Mouse (Mus musculus) limb, embryonic 14.5 days (tissue): Measurements from ENCODE around the gene Iqgap3. TPM values are rescaled to one million over a fixed set of nuclear protein-coding genes. Genes with fewer than 3 reads are reported as not detected.

Experiments
- ATAC-seq: fragments of 200-750 bp; cut with Nextera tagmentation; 2 replicates; pipeline ENCODE4 v1.8.0; 2017; ENCODE audit warnings: low read depth, moderate number of reproducible peaks, moderate TSS enrichment; ENCODE audit not compliant: low FRiP score
- DNase-seq: peaks from one replicate; pipeline ENCODE4 v3.0.0-alpha.2; 2015; ENCODE audit warnings: low spot score
- H3K27ac ChIP-seq: fragments of 300-500 bp; sonication (generic); replicated peaks from 2 replicates; pipeline ENCODE4 v1.5.1; 2014; ENCODE audit warnings: low read depth, mild to moderate bottlenecking, low read length, moderate library complexity, mixed read lengths
- H3K27me3 ChIP-seq: fragments of 300-500 bp; sonication (generic); 2 replicates; pipeline ENCODE4 v1.6.1; 2014; ENCODE audit warnings: low read length, mixed read lengths; ENCODE audit not compliant: control insufficient read depth, insufficient read depth
- H3K36me3 ChIP-seq: fragments of 300-500 bp; sonication (generic); 2 replicates; pipeline ENCODE4 v1.6.1; 2014; ENCODE audit warnings: mild to moderate bottlenecking, low read length, moderate library complexity, mixed read lengths; ENCODE audit not compliant: control insufficient read depth, insufficient read depth
- H3K4me1 ChIP-seq: fragments of 300-500 bp; sonication (generic); 2 replicates; pipeline ENCODE4 v1.6.1; 2014; ENCODE audit warnings: antibody characterized with exemption, low read length, mixed read lengths; ENCODE audit not compliant: control insufficient read depth, insufficient read depth
- H3K4me2 ChIP-seq: fragments of 300-500 bp; sonication (generic); replicated peaks from 2 replicates; pipeline ENCODE4 v1.6.1; 2014; ENCODE audit warnings: low read depth, mild to moderate bottlenecking, low read length, moderate library complexity; ENCODE audit not compliant: severe bottlenecking
- H3K4me3 ChIP-seq: fragments of 300-500 bp; sonication (generic); replicated peaks from 2 replicates; pipeline ENCODE4 v1.5.1; 2014; ENCODE audit warnings: low read length
- H3K9ac ChIP-seq: fragments of 300-500 bp; sonication (generic); 2 replicates; pipeline ENCODE4 v1.6.1; 2014; ENCODE audit warnings: mild to moderate bottlenecking, low read depth, low read length, moderate library complexity; ENCODE audit not compliant: severe bottlenecking
- H3K9me3 ChIP-seq: fragments of 300-500 bp; sonication (generic); 2 replicates; pipeline ENCODE4 v1.6.1; 2016; ENCODE audit warnings: low read length; ENCODE audit not compliant: control insufficient read depth
- POLR2A ChIP-seq: fragments of 200-500 bp; IDR thresholded peaks from 2 replicates; pipeline ENCODE4 v1.8.0; 2012; ENCODE audit warnings: inconsistent platforms, mild to moderate bottlenecking, moderate library complexity, borderline replicate concordance; ENCODE audit not compliant: insufficient read depth, insufficient read length; ENCODE audit errors: extremely low read depth
- WGBS: fragments of 180-500 bp; shearing (Covaris S2); extraction: QIAGEN DNeasy Blood & Tissue Kit; methylation state at CpG from one replicate; pipeline ENCODE4 v1.1.7; 2014; 5-methylcytosine and 5-hydroxymethylcytosine counted together
- polyA plus RNA-seq, 2 experiments: library from polyadenylated mRNA; depleted of rRNA in 1 of 2; stranded (reverse) in 1 of 2; unstranded in 1 of 2; fragments of >200 nt; fragmentation: Nextera tagmentation in 1 of 2; extraction: Ambion mirVana in 1 of 2; gene quantifications; 2 replicates each; pipeline versions ENCODE4 v1.2.1 to v1.2.3; 2012 to 2014

Gene Iqgap3
- polyA plus RNA-seq, 2 experiments, result 21.0 to 38.8 TPM

DNA sequence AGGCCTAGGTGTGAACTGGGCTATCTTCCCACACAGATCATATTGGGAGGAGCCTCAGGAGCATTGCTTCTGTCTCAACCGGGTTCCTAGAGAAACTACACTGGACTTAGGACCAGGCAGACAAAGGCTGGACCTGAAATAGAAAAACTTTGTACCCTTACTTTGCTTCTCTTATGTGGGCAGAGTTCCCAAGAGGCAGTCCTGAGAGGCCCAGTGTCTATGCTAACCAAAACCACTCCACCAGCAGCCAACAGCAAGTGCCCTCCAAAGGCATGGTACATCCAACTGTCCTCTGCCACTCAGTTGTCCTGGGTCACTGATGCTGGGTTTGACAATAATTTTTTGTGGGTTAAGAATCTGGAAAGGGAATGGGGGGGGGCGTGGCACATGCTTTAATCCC is 50.7 kb downstream of the Iqgap3 start:
- Histone ChIP-seq H3K27me3 (no peaks in the 10 kb centered on the region), H3K4me2 (no peak overlapping the region), H3K9me3 (no peaks in the 10 kb centered on the region), H3K27ac (no peak overlapping the region), H3K4me1 (peaks cover 3% of the 10 kb centered on the region; the same call in 1 of the 2 replicates), H3K4me3 (no peak overlapping the region), H3K9ac (no peak overlapping the region), H3K36me3 (no peaks in the 10 kb centered on the region)
- no peak for DNase-seq
- ATAC-seq, result no peak
- no peak for TF ChIP-seq POLR2A
- WGBS, result 72% methylated on average over 2 of the region's 2 CpGs

DNA sequence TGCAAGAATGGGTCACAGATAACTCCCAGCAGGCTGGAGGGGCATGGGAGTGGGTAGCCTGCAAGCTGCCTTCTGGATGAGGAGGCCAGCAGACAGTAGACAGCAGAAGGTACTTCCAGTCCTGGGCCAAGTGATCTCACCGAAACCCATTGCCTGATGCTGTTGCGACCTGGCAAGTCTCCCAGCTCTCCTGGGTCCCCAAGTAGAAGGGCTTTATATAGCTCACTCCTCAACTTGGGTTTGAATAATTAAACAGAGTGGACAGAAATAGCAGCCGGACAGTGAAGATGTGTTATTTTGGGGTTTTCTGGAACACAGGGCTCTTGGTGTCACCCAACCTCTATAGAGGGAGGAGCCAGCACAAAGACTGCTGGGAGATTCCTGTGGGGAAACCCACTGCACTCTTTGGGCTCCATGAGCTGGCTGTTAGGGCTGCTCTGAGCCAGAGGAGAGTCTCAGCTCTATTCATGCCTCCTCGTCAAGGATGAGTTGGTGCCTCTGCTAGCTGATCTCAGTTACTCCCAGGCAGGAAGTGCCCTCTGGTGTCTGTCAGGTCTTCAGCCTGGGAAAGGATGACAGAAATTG is 51.5 kb downstream of the Iqgap3 start:
- no peak for TF ChIP-seq POLR2A
- no peak for ATAC-seq
- no peak overlapping the region for H3K9ac ChIP-seq

DNA sequence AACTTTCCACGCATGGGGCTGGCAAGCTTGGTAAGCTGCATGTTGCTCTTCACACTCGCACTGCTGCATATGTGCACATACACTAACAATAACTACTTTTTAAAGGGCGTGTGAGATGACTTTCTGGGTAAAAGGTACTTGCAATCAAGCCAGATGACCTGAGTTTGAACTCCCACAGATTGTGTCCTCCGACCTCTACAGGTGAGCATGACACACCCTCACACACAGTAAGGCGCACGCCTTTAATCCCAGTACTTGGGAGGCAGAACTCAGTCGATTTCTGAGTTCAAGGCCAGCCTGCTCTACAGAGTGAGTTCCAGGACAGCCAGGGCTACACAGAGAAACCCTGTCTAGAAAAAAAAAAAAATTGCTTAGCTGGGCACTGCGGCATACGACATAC is 54.6 kb downstream of the Iqgap3 start:
- peaks cover 29% of the 10 kb centered on the region for H3K4me1 ChIP-seq
- DNase-seq, result no peak
- H3K27ac ChIP-seq, result no peak overlapping the region
- no peak overlapping the region for H3K9ac ChIP-seq
- no peak for TF ChIP-seq POLR2A
- WGBS, result 85% methylated on average over 9 of the region's 9 CpGs
- H3K4me2 ChIP-seq, result no peak overlapping the region
- ATAC-seq, result no peak
- no peaks in the 10 kb centered on the region for H3K27me3 ChIP-seq
- no peak overlapping the region for H3K4me3 ChIP-seq
- H3K9me3 ChIP-seq, result no peaks in the 10 kb centered on the region
- no peaks in the 10 kb centered on the region for H3K36me3 ChIP-seq

More for the DNA sequence above, 51.5 kb downstream of the Iqgap3 start:
- no peaks in the 10 kb centered on the region for H3K9me3 ChIP-seq
- H3K36me3 ChIP-seq, result no peaks in the 10 kb centered on the region
- WGBS, result 48% methylated on average over 4 of the region's 4 CpGs
- H3K4me3 ChIP-seq, result no peak overlapping the region
- no peak overlapping the region for H3K4me2 ChIP-seq
- H3K4me1 ChIP-seq, result peaks cover 3% of the 10 kb centered on the region; the same call in 1 of the 2 replicates
- H3K27ac ChIP-seq, result no peak overlapping the region
- DNase-seq, result no peak
- H3K27me3 ChIP-seq, result no peaks in the 10 kb centered on the region

GRCm38 (mm10) chr3:88136945-88137494 is 55.2 kb downstream of the Iqgap3 start:
- Histone ChIP-seq H3K36me3 (no peaks in the 10 kb centered on the region), H3K9me3 (no peaks in the 10 kb centered on the region), H3K27ac (no peak overlapping the region), H3K9ac (no peak overlapping the region), H3K4me2 (peak overlapping the region; percentile 97; the same call in 1 of the 2 replicates), H3K4me3 (no peak overlapping the region), H3K27me3 (no peaks in the 10 kb centered on the region), H3K4me1 (peaks cover 33% of the 10 kb centered on the region)
- ATAC-seq (no peak), DNase-seq (no peak)
- WGBS, result 81% methylated on average over 4 of the region's 4 CpGs
- no peak for TF ChIP-seq POLR2A

GRCm38 (mm10) chr3:88137821-88138220 is 56.0 kb downstream of the Iqgap3 start:
- Histone ChIP-seq H3K4me3 (peak overlapping the region; percentile 57), H3K27me3 (no peaks in the 10 kb centered on the region), H3K9ac (peak overlapping the region; percentile 47), H3K4me1 (peaks cover 33% of the 10 kb centered on the region), H3K36me3 (no peaks in the 10 kb centered on the region), H3K9me3 (no peaks in the 10 kb centered on the region), H3K4me2 (peak overlapping the region; percentile 97), H3K27ac (peak overlapping the region; percentile 97)
- no peak for TF ChIP-seq POLR2A
- DNase-seq, result no peak
- 11% methylated on average over 3 of the region's 3 CpGs for WGBS
- ATAC-seq, result no peak
